Mouse (Mus musculus) thymus, adult 18-20 months (tissue): Measurements from ENCODE around the gene Trappc10.

Experiments used
- DNase-seq, 2 experiments: peaks; one replicate each; pipeline ENCODE4 v3.0.0; 2022; ENCODE audit warnings: mixed read lengths in 2 of 2

Gene Trappc10

DNA sequence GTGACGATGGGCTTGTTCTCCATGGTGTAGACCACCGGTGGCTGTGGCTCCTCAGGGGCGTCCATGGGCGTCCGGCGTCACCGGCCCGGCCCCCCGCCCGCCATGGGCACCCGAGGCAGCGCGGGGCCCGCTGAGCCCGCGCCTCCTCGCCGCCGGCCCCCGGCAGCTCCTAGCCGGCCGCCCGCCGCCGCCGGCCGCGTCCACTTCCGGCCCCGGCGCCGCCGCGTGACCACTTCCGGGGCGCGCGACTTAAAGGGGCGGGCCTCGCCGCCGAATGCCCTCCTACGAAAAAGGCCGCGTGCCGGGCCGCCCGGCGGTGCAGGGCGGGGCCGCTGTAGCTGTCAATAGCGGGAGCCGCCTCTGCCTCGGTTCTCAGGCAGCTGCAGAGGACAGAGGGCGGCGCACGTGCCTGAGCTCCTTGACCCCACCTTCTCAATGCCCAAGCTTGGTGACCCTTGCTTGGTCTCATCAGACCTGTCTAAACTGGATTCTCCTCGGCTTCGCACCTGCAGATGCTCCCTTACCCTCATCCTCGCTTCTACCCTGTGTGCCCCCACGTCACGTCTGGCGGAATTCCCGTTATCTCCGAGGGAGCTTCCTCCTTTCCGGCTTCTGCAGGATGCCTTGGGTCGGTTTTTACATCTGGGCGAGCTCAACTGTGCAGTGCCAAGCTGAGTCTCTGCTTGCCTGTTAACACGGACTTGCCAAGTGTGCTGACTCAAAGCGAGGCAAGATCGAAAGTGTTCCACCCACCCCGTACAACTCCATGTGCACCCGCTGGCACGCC is at the start of gene Trappc10:
Gene Trappc10 (minus strand): TSS at position 204 of the 787 bp plus-strand sequence.
- peak; percentile 68 to 78 for DNase-seq

DNA sequence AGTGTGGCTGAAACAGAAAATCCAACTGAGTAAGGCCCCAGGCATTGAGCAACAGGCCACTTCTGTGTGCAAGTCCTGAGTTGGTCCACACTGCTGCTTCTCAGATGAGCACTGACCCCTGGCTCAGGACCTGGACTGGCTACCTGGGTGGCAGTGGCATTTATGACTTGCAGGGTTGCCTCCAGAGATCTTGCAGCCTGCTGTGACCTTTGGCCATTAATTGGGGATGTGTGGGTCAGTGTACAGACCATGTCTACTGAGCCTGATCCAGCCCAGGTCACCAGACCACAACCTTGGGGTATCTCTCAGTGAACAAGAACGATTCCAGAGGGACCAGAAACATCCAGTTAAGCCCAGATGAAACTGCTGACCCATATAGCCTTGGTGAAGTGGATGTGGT is 49.1 kb upstream of the Trappc10 start:
- DNase-seq: no peak

DNA sequence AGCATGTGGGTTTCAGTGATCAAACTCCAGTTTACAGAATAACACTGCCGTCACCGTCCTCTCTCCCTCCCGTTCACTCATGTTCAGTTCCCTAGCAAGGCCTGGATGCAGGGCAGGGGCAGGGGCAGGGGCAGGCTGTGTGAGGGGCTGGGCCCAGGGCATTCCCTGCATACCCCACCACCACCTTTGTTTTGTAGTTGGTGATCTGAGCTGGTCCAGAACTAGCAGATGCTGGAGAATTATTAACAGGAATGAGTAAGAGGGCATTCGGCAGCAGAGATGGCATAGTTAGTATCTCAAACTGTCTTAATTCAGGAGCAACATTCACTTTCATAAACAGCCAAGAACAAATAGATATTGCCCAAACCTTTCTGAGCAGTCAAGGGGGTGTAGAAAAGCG is 47.9 kb upstream of the Trappc10 start:
- DNase-seq: no peak

GRCm38 (mm10) chr10:78290730-78291535 is 46.5 kb upstream of the Trappc10 start:
- no peak for DNase-seq

DNA sequence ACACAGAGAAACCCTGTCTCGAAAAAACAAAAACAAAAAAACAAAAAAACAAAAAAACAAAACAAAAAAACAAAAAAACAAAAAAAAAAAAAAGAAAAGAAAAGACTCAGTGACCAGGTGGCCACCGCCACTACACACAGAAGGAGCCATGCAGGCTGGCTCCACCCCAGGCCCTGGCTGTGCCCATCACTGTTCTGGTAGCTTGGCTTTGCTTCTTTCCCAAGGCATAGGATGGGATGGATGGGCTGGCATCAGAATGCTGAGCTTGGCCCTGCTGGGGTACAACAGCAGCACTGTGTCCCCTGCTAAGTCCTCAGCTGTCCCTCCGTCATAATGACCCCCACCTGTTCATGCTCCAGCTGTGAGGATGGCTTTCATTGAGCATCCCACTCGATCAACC is 44.5 kb upstream of the Trappc10 start:
- no peak for DNase-seq

- DNase-seq: no peak
Measured at GRCm38 (mm10) chr10:78288135-78288534, 43.7 kb upstream of the Trappc10 start.

- no peak for DNase-seq
Measured at GRCm38 (mm10) chr10:78287465-78288132, 43.2 kb upstream of the Trappc10 start.

- no peak for DNase-seq
Measured at GRCm38 (mm10) chr10:78285959-78286358, 41.5 kb upstream of the Trappc10 start.

- DNase-seq: no peak
Measured at GRCm38 (mm10) chr10:78285409-78285808, 41.0 kb upstream of the Trappc10 start.

GRCm38 (mm10) chr10:78284812-78285211 is 40.4 kb upstream of the Trappc10 start:
- no peak for DNase-seq

GRCm38 (mm10) chr10:78282411-78282810 is 38.0 kb upstream of the Trappc10 start:
- no peak for DNase-seq

DNA sequence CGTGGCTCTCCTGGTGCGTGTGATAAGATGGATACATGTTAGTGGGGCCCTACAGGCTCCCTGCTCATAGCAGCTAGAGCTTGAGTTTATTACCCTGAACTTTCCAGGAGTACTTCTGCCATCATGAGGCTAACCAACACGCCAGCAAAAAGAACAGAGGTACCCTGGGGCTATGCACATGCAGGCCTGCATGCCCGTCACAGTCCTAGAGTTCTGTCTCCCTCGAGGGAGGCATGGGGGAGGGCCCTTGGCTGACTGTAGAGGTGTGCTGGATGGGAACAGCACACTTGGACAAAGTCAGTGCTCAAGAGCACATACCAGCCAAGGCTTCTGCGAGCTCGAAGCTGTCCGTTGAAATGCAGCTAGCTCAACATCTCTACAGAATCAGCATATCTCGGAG is 36.0 kb upstream of the Trappc10 start:
- no peak for DNase-seq

DNA sequence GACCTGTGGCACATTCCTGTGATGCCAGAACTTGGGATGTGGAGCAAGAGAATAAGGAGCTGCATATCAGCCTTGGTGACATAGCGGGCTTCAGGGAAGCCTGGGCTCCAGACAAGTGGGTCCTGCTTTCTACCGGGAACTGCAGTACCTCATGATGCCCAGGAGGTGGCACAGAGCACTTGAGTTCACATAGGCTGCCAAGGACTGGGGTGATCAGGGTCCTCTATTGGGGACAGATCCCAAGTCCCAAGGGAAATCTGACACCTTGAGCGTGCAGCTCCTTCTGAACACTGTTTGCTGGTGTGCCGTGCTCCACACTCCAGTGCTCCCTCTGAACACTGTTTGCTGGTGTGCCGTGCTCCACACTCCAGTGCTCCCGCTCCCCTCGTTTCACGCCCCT is 34.8 kb upstream of the Trappc10 start:
- DNase-seq: peak in 1 of 2 experiments; percentile 26

DNA sequence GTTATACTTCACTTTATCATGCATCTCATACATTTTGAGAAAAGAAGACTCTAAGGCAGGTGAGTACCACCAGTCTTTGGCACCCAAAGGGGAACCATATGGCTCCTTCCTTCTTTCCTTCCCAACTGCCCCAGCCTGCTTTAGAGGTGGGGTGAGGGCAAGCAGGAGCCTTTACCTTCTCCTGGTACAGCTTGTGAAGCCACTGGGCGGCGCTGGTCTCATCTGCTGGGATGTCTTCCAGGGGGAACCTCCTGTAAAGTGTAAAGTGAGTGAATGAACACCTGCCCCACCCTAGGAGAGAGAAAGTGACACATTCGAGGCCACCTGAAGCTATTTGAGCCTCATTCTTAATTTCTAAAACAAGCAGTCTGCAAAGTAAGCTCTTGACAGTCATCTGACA is 33.4 kb upstream of the Trappc10 start:
- DNase-seq: no peak

- no peak for DNase-seq
Measured at GRCm38 (mm10) chr10:78276242-78276641, 31.8 kb upstream of the Trappc10 start.

GRCm38 (mm10) chr10:78272932-78273331 is 28.5 kb upstream of the Trappc10 start:
- no peak for DNase-seq

DNA sequence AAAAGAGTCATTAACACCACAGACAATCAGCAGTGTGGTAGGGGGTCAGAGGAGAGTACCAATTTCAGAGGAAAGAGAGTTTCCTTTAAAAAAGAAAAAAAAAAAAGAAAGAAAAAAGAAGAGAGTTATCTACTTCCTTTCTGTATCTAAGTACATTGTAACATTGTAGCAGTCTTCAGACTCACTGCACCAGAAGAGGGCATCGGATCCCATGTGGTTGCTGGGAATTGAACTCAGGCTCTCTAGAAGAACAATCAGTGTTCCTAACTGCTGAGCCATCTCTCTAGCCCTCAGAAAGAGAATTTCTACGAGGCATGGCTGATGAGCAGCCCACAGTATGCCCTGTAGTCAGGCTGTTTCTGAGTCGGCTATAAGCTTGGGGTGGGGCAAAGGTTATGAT is 21.4 kb upstream of the Trappc10 start:
- no peak for DNase-seq

DNA sequence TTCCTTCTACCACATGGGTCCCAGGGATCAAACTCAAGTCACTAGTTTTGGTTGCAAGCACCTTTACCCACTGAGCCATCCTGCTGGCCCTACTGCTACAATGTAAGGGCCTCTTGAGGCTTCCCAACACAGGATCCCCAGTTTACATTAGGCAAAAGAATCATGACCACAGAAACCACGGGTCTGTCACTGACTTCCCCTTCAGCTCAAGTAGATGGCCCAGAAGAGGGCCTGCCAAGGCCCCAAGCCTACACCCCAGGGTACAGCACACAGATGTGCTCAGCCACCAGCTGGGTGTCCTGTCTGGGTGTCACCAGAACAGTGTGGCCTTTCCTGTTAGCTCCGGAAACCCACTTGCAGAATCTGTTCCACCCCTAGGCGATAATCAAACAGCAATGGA is 20.3 kb upstream of the Trappc10 start:
- no peak for DNase-seq

- no peak for DNase-seq
Measured at GRCm38 (mm10) chr10:78260916-78261650, 16.6 kb upstream of the Trappc10 start.

DNA sequence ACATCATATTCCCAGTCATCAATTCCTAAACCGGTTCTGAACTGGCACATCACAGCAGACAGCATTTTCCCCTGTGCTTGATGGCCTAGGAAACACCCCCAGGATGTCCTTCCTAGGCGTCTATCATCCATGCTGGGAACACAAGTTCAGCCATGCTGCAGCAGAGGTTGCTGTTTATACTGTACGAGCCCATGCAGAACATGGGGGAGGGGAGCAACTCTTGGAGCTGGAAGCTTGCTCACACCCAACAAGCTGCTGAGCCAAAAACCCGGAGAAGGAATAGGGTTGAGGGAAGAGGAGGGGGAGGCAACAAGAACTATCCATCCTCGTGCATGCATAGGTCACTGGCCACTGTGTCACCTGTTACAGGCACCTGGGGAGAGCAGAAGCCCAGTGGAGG is 15.9 kb upstream of the Trappc10 start:
- DNase-seq: no peak

GRCm38 (mm10) chr10:78259702-78260101 is 15.3 kb upstream of the Trappc10 start:
- DNase-seq: no peak

DNA sequence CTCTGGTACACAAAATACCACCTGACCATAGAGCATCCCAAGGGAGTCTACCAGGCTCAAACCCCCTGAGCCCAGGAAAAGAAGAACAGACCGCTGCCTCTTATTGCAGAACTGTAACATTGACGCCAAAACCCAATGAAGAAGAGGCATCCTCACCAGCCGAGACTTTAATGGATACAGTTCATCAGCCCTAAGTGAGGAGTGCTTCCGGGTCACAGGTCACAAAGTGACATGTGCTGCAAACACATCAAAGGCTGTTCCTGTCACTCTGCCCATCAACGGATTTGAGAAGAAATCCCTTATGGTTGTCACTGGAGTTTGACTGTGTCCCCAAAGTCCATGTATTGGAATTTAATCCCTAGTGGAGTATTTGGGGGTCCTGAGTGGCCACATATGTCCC is 14.8 kb upstream of the Trappc10 start:
- DNase-seq: no peak

GRCm38 (mm10) chr10:78258142-78258675 is 13.8 kb upstream of the Trappc10 start:
- DNase-seq: no peak
